Mouse (Mus musculus) liver, postnatal 0 days (tissue): ENCODE measurements around the gene Ak5.

Source experiments
- CTCF ChIP-seq: sonication (generic); IDR thresholded peaks from 2 replicates; pipeline ENCODE4 v1.5.1; 2016; ENCODE audit warnings: antibody characterized with exemption, low read depth
- EP300 ChIP-seq: IDR thresholded peaks from 2 replicates; pipeline ENCODE4 v1.6.1; 2016; ENCODE audit warnings: antibody characterized with exemption, low read depth, mild to moderate bottlenecking

- TF ChIP-seq EP300 (no peak), CTCF (no peak)
These were observed 179.2 kb downstream of the Ak5 start for GRCm38 (mm10) chr3:152488964-152489363.
